Mouse (Mus musculus) intestine, embryonic 16.5 days (tissue): Measurements from ENCODE around the gene Ifrd1. TPM values are rescaled to one million over a fixed set of nuclear protein-coding genes. Genes with fewer than 3 reads are reported as not detected.

Source experiments
- ATAC-seq: fragments of 200-750 bp; cut with Nextera tagmentation; 2 replicates; pipeline ENCODE4 v1.8.0; 2017; ENCODE audit warnings: moderate TSS enrichment, moderate library complexity
- H3K27ac ChIP-seq: fragments of 300-500 bp; sonication (generic); 2 replicates; pipeline ENCODE4 v1.5.1; 2014; ENCODE audit warnings: mild to moderate bottlenecking, low read length
- H3K27me3 ChIP-seq: fragments of 300-500 bp; sonication (generic); replicated peaks from 2 replicates; pipeline ENCODE4 v1.6.1; 2014; ENCODE audit warnings: low read length, control low read depth, mixed read lengths; ENCODE audit not compliant: control insufficient read depth, insufficient read depth
- H3K36me3 ChIP-seq: fragments of 300-500 bp; sonication (generic); 2 replicates; pipeline ENCODE4 v1.6.1; 2014; ENCODE audit warnings: low read length, control low read depth; ENCODE audit not compliant: control insufficient read depth, insufficient read depth
- H3K4me1 ChIP-seq: fragments of 300-500 bp; sonication (generic); 2 replicates; pipeline ENCODE4 v1.6.1; 2014; ENCODE audit warnings: low read length, control low read depth, mixed read lengths; ENCODE audit not compliant: control insufficient read depth, insufficient read depth
- H3K4me2 ChIP-seq: fragments of 300-500 bp; sonication (generic); 2 replicates; pipeline ENCODE4 v1.6.1; 2014; ENCODE audit warnings: low read depth, low read length, control low read depth
- H3K4me3 ChIP-seq: fragments of 300-500 bp; sonication (generic); 2 replicates; pipeline ENCODE4 v1.5.1; 2014; ENCODE audit warnings: mild to moderate bottlenecking, low read length
- H3K9ac ChIP-seq: fragments of 300-500 bp; sonication (generic); 2 replicates; pipeline ENCODE4 v1.6.1; 2014; ENCODE audit warnings: low read depth, low read length
- H3K9me3 ChIP-seq: fragments of 300-500 bp; sonication (generic); 2 replicates; pipeline ENCODE4 v1.6.1; 2016; ENCODE audit warnings: low read length, control low read depth; ENCODE audit not compliant: control insufficient read depth
- WGBS: fragments of 180-500 bp; shearing (Covaris S2); extraction: QIAGEN DNeasy Blood & Tissue Kit; methylation state at CpG from one replicate; pipeline ENCODE4 v1.1.7; 2014; 5-methylcytosine and 5-hydroxymethylcytosine counted together
- polyA plus RNA-seq: library from polyadenylated mRNA; unstranded; fragments of >200 nt; fragmentation: Nextera tagmentation; extraction: Ambion mirVana; gene quantifications from 2 replicates; pipeline ENCODE4 v1.2.1, GENCODE M21; 2015

The Ifrd1 gene
- polyA plus RNA-seq, 1 experiment from 2014 or later = 86.9 TPM

- peaks cover 19% of the 10 kb centered on the region for H3K36me3 ChIP-seq
Measured at GRCm38 (mm10) chr12:40214888-40215876, 33.1 kb downstream of the Ifrd1 start.

GRCm38 (mm10) chr12:40209049-40209448 lies 39.3 kb downstream of the Ifrd1 start:
- Histone ChIP-seq H3K4me3 (no peak overlapping the region), H3K9ac (no peak overlapping the region), H3K4me2 (no peak overlapping the region), H3K27me3 (no peaks in the 10 kb centered on the region), H3K27ac (no peak overlapping the region), H3K4me1 (no peaks in the 10 kb centered on the region), H3K36me3 (peaks cover 27% of the 10 kb centered on the region), H3K9me3 (no peaks in the 10 kb centered on the region)
- 93% methylated on average over 3 of the region's 3 CpGs for WGBS
- no peak for ATAC-seq

More at GRCm38 (mm10) chr12:40214888-40215876, 33.1 kb downstream of the Ifrd1 start:
- Histone ChIP-seq H3K9ac (no peak overlapping the region), H3K9me3 (no peaks in the 10 kb centered on the region), H3K4me3 (no peak overlapping the region), H3K27me3 (no peaks in the 10 kb centered on the region), H3K4me1 (peaks cover 4% of the 10 kb centered on the region; the same call in 1 of the 2 replicates), H3K27ac (no peak overlapping the region), H3K4me2 (no peak overlapping the region)
- WGBS = 87% methylated on average over 15 of the region's 15 CpGs
- no peak for ATAC-seq

- H3K9ac ChIP-seq = no peak overlapping the region
- no peaks in the 10 kb centered on the region for H3K9me3 ChIP-seq
- H3K36me3 ChIP-seq = peaks cover 17% of the 10 kb centered on the region
- H3K4me2 ChIP-seq = no peak overlapping the region
- no peak overlapping the region for H3K27ac ChIP-seq
- ATAC-seq = no peak
- no peak overlapping the region for H3K4me3 ChIP-seq
- H3K4me1 ChIP-seq = no peaks in the 10 kb centered on the region
- H3K27me3 ChIP-seq = no peaks in the 10 kb centered on the region
- WGBS = 95% methylated on average over 4 of the region's 4 CpGs
Measured at GRCm38 (mm10) chr12:40207909-40208308, 40.4 kb downstream of the Ifrd1 start.

GRCm38 (mm10) chr12:40202161-40203035 lies 45.9 kb downstream of the Ifrd1 start:
- no peak for ATAC-seq
- Histone ChIP-seq H3K27ac (no peak overlapping the region), H3K9ac (no peak overlapping the region), H3K27me3 (no peaks in the 10 kb centered on the region), H3K9me3 (no peaks in the 10 kb centered on the region), H3K36me3 (peaks cover 11% of the 10 kb centered on the region), H3K4me3 (no peak overlapping the region), H3K4me1 (no peaks in the 10 kb centered on the region), H3K4me2 (no peak overlapping the region)
- 92% methylated on average over 7 of the region's 7 CpGs for WGBS

GRCm38 (mm10) chr12:40200484-40201235 lies 47.6 kb downstream of the Ifrd1 start:
- H3K4me2 ChIP-seq = no peak overlapping the region
- no peak overlapping the region for H3K9ac ChIP-seq
- no peaks in the 10 kb centered on the region for H3K4me1 ChIP-seq
- WGBS = 89% methylated on average over 6 of the region's 6 CpGs
- H3K9me3 ChIP-seq = no peaks in the 10 kb centered on the region
- no peak overlapping the region for H3K4me3 ChIP-seq
- ATAC-seq = no peak
- no peaks in the 10 kb centered on the region for H3K27me3 ChIP-seq
- H3K27ac ChIP-seq = no peak overlapping the region
- H3K36me3 ChIP-seq = peaks cover 3% of the 10 kb centered on the region; the same call in 1 of the 2 replicates

GRCm38 (mm10) chr12:40199795-40200402 lies 48.4 kb downstream of the Ifrd1 start:
- no peaks in the 10 kb centered on the region for H3K9me3 ChIP-seq
- H3K4me3 ChIP-seq = no peak overlapping the region
- H3K27me3 ChIP-seq = no peaks in the 10 kb centered on the region
- peak; percentile 40; the same call in 1 of the 2 replicates for ATAC-seq
- no peak overlapping the region for H3K27ac ChIP-seq
- no peak overlapping the region for H3K4me2 ChIP-seq
- H3K36me3 ChIP-seq = no peaks in the 10 kb centered on the region; the same call in 1 of the 2 replicates
- WGBS = 48% methylated on average over 7 of the region's 7 CpGs
- H3K9ac ChIP-seq = no peak overlapping the region
- no peaks in the 10 kb centered on the region for H3K4me1 ChIP-seq

GRCm38 (mm10) chr12:40199302-40199701 lies 49.0 kb downstream of the Ifrd1 start, which contains the start of gene Lsmem1:
Gene Lsmem1, minus strand, starts transcription at chr12:40199490.
- Histone ChIP-seq H3K4me2 (no peak within 1 kb of the TSS), H3K9ac (no peak within 1 kb of the TSS), H3K4me1 (no peaks in the 10 kb centered on the region), H3K9me3 (no peaks in the 10 kb centered on the region), H3K36me3 (no peaks in the 10 kb centered on the region), H3K27me3 (no peaks in the 10 kb centered on the region), H3K4me3 (no peak within 1 kb of the TSS), H3K27ac (no peak within 1 kb of the TSS)
- WGBS = 77% methylated on average over 8 of the region's 8 CpGs
- ATAC-seq = 0 out of 2 replicates have a peak, but pooled peaks have one; percentile 21

- Histone ChIP-seq H3K4me2 (no peak overlapping the region), H3K4me3 (no peak overlapping the region), H3K27ac (no peak overlapping the region), H3K9ac (no peak overlapping the region), H3K36me3 (no peaks in the 10 kb centered on the region), H3K9me3 (no peaks in the 10 kb centered on the region), H3K27me3 (no peaks in the 10 kb centered on the region), H3K4me1 (no peaks in the 10 kb centered on the region)
- WGBS = 87% methylated on average over 9 of the region's 9 CpGs
- ATAC-seq = no peak
Measured at GRCm38 (mm10) chr12:40198427-40198826, 49.9 kb downstream of the Ifrd1 start.
